Mouse (Mus musculus): ENCODE data around the gene Pcdh11x. TPM values are rescaled to one million over a fixed set of nuclear protein-coding genes. Genes with fewer than 3 reads are reported as not detected.
"Not testable (repeated sequence)": the region's sequence is repeated elsewhere in the genome, so short reads cannot be mapped to it uniquely, and the experiment has no call there.

The Pcdh11x gene
- polyA plus RNA-seq, 1 experiment from 2014 or later = 41.3 TPM

DNA sequence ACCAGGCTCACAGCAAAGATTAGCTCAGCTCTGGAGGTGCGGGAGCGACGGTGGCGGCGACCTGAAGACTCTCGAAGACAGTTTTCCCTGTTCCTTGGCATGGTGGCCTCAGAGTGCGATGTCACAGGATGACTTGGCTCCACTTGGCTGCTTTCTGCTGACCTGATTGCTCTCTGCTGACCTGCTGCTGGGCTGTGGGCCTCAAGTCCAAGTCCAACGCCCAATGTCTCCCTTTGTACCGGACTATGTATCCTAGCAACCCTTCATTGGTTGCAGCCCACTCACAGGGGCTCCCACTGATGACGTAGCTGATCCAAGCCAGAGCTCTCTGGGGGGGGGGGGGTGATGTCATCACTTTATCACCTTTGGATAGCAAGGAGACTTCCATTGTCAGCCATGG, 22.9 kb downstream of the Pcdh11x start, which contains the start of gene H2afb3:
TSS of gene H2afb3 (minus strand) at position 101 of the 400 bp plus-strand sequence.
- not testable (repeated sequence) for DNase-seq (ENCODE audit: low spot score); H3K27me3 ChIP-seq (ENCODE audit: control insufficient read depth, insufficient read depth, low read length); H3K9me3 ChIP-seq (ENCODE audit: control insufficient read depth, low read length); H3K36me3 ChIP-seq (replicated peaks; ENCODE audit: control insufficient read depth, insufficient read depth); H3K9ac ChIP-seq; ATAC-seq (ENCODE audit: low FRiP score); H3K4me1 ChIP-seq (replicated peaks; ENCODE audit: control insufficient read depth, insufficient read depth, low read length); H3K4me2 ChIP-seq (replicated peaks); H3K4me3 ChIP-seq (replicated peaks; ENCODE audit: low read length); H3K27ac ChIP-seq
- WGBS = 94% methylated on average over 5 of the region's 10 CpGs

DNA sequence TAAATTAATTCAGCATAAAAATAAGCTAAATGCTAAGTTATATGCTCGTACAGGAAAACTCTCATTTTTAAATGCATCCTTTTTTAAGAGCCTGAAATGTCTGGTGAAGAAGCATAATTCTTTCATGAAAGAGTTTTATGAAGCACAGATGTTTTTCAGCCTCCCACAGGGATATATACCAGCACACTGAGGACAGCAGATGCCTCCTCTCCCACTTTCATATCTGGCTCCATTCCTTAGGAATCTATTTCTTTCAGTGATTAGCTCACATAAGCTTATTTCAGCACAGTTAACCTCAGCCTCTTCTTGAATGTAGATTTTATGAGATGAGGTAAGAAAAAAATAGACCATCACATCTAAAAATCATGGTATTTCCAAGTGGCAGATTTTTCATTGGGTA, 176.2 kb downstream of the Pcdh11x start:
- 89% methylated on average over 1 of the region's 1 CpGs for WGBS
- DNase-seq (ENCODE audit: low spot score) (no peak), ATAC-seq (ENCODE audit: low FRiP score) (no peak)
- Histone ChIP-seq H3K9ac (no peak overlapping the region), H3K4me2 (replicated peaks) (no peak overlapping the region), H3K4me3 (replicated peaks; ENCODE audit: low read length) (no peak overlapping the region), H3K36me3 (replicated peaks; ENCODE audit: control insufficient read depth, insufficient read depth) (no peaks in the 10 kb centered on the region), H3K27me3 (ENCODE audit: control insufficient read depth, insufficient read depth, low read length) (no peaks in the 10 kb centered on the region), H3K27ac (no peak overlapping the region), H3K9me3 (ENCODE audit: control insufficient read depth, low read length) (no peaks in the 10 kb centered on the region), H3K4me1 (replicated peaks; ENCODE audit: control insufficient read depth, insufficient read depth, low read length) (no peaks in the 10 kb centered on the region)

DNA sequence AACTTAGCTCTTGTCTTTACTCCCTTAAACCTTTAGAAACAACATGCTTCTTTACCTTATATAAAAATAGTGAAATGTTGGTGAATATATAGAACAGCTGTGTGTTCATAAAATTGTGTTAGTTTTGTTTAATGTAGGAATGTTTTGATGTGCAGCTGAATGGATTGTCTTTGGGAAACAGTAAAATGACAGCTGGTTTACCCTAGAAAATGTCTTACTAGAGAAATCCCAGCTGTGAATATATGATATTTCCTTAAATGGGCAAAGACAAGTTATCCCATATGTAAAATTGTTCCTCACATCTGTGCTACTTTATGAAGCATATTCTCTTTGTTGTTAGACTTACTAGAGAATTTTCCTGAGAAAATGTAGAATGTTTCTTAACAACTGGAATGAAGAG, 196.4 kb downstream of the Pcdh11x start:
- Histone ChIP-seq H3K9me3 (ENCODE audit: control insufficient read depth, low read length) (no peaks in the 10 kb centered on the region), H3K36me3 (replicated peaks; ENCODE audit: control insufficient read depth, insufficient read depth) (no peaks in the 10 kb centered on the region), H3K27me3 (ENCODE audit: control insufficient read depth, insufficient read depth, low read length) (no peaks in the 10 kb centered on the region), H3K4me2 (replicated peaks) (no peak overlapping the region), H3K27ac (no peak overlapping the region), H3K4me3 (replicated peaks; ENCODE audit: low read length) (no peak overlapping the region), H3K9ac (no peak overlapping the region), H3K4me1 (replicated peaks; ENCODE audit: control insufficient read depth, insufficient read depth, low read length) (no peaks in the 10 kb centered on the region)
- DNase-seq (ENCODE audit: low spot score) = no peak
- no peak for ATAC-seq (ENCODE audit: low FRiP score)

DNA sequence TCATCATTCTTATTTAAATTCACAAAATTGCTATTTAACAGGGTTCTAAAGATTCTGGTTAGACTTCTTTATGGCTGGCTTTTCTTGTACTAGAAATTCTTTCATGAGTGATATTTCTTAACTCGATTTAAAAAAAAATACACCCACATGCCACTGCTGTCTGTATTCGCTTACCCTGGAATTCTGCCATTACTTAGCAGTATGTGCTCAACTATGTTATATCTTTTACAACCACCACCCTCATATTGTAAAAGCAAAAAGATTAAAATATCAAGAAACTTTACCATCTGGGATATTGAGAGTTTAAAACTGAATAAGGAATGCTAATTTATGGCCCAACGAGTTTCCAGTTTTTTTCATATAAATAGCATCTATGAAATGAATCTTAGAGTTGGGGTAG, 234.9 kb downstream of the Pcdh11x start:
- ATAC-seq (ENCODE audit: low FRiP score) (no peak), DNase-seq (ENCODE audit: low spot score) (no peak)
- Histone ChIP-seq H3K36me3 (replicated peaks; ENCODE audit: control insufficient read depth, insufficient read depth) (no peaks in the 10 kb centered on the region), H3K27ac (no peak overlapping the region), H3K4me2 (replicated peaks) (no peak overlapping the region), H3K9ac (no peak overlapping the region), H3K27me3 (ENCODE audit: control insufficient read depth, insufficient read depth, low read length) (no peaks in the 10 kb centered on the region), H3K4me3 (replicated peaks; ENCODE audit: low read length) (no peak overlapping the region), H3K9me3 (ENCODE audit: control insufficient read depth, low read length) (no peaks in the 10 kb centered on the region), H3K4me1 (replicated peaks; ENCODE audit: control insufficient read depth, insufficient read depth, low read length) (no peaks in the 10 kb centered on the region)
- 84% methylated on average over 3 of the region's 3 CpGs for WGBS

- H3K27ac ChIP-seq = no peak overlapping the region
- H3K9me3 ChIP-seq (ENCODE audit: control insufficient read depth, low read length) = no peaks in the 10 kb centered on the region
- H3K4me2 ChIP-seq (replicated peaks) = no peak overlapping the region
- H3K36me3 ChIP-seq (replicated peaks; ENCODE audit: control insufficient read depth, insufficient read depth) = no peaks in the 10 kb centered on the region
- no peak overlapping the region for H3K4me3 ChIP-seq (replicated peaks; ENCODE audit: low read length)
- 92% methylated on average over 1 of the region's 1 CpGs for WGBS
- ATAC-seq (ENCODE audit: low FRiP score) = no peak
- no peaks in the 10 kb centered on the region for H3K27me3 ChIP-seq (ENCODE audit: control insufficient read depth, insufficient read depth, low read length)
- DNase-seq (ENCODE audit: low spot score) = no peak
- no peaks in the 10 kb centered on the region for H3K4me1 ChIP-seq (replicated peaks; ENCODE audit: control insufficient read depth, insufficient read depth, low read length)
- no peak overlapping the region for H3K9ac ChIP-seq
Measured at GRCm38 (mm10) chrX:120599309-120599708, 309.2 kb downstream of the Pcdh11x start.

DNA sequence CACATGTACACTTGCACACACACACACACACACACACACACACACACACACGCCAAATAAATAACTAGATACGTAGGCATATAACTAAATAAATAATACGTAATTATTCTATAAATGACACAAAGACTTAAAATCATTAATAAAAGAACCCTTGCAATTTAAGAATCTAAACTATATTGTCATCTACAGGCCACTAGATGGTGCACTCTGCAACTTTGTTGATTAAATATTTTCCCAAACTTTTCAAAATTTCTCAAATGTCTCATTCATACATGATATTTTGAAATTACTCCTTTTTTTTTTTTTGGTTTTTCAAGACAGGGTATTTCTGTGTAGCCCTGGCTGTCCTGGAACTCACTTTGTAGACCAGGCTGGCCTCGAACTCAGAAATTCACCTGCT, 328.4 kb downstream of the Pcdh11x start:
- Histone ChIP-seq H3K4me2 (replicated peaks) (no peak overlapping the region), H3K36me3 (replicated peaks; ENCODE audit: control insufficient read depth, insufficient read depth) (no peaks in the 10 kb centered on the region), H3K27me3 (ENCODE audit: control insufficient read depth, insufficient read depth, low read length) (no peaks in the 10 kb centered on the region), H3K27ac (no peak overlapping the region), H3K9ac (no peak overlapping the region), H3K4me1 (replicated peaks; ENCODE audit: control insufficient read depth, insufficient read depth, low read length) (no peaks in the 10 kb centered on the region), H3K4me3 (replicated peaks; ENCODE audit: low read length) (no peak overlapping the region), H3K9me3 (ENCODE audit: control insufficient read depth, low read length) (no peaks in the 10 kb centered on the region)
- ATAC-seq (ENCODE audit: low FRiP score) (no peak), DNase-seq (ENCODE audit: low spot score) (no peak)
- 63% methylated on average over 4 of the region's 4 CpGs for WGBS

DNA sequence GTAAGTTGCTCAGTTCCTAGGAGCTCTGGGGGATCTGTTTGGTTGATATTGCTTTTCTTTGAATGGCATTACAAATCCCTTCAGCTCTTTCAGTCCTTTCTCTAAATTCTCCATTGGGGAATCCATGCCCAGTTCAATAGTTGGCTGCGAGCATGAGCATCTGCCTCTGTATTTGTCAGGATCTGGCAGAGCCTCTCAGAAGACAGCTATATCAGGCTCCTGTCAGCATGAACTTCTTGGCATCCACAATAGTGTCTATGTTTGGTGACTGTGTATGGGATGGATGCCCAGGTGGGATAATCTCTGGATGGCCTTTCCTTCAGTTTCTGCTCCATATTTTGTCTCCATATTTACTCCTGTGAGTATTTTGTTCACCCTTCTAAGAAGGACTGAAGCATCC, 380.2 kb downstream of the Pcdh11x start:
- 93% methylated on average over 1 of the region's 1 CpGs for WGBS
- not testable (repeated sequence) for H3K4me1 ChIP-seq (replicated peaks; ENCODE audit: control insufficient read depth, insufficient read depth, low read length); ATAC-seq (ENCODE audit: low FRiP score); H3K9me3 ChIP-seq (ENCODE audit: control insufficient read depth, low read length); H3K4me2 ChIP-seq (replicated peaks); H3K36me3 ChIP-seq (replicated peaks; ENCODE audit: control insufficient read depth, insufficient read depth); H3K9ac ChIP-seq; H3K4me3 ChIP-seq (replicated peaks; ENCODE audit: low read length); H3K27me3 ChIP-seq (ENCODE audit: control insufficient read depth, insufficient read depth, low read length); DNase-seq (ENCODE audit: low spot score); H3K27ac ChIP-seq

DNA sequence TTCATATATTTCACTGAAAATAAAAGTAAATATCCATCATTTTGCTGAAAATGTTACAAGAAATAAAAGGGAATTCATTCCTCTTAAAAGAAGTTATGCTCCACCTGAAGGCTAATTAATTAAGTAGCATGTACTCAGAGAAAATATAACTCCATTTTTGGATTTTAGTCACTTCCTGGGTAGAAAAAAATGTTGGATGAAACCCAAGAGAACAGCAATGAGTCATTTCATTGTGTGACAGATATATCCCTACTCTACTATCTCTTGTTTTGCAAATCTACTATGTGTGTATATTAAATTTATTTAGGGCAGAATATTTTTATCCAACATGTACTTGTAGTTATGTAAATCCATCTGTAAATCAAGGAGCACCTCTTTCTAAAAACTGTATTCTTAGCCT, 444.1 kb downstream of the Pcdh11x start:
- Histone ChIP-seq H3K9me3 (ENCODE audit: control insufficient read depth, low read length) (no peaks in the 10 kb centered on the region), H3K27me3 (ENCODE audit: control insufficient read depth, insufficient read depth, low read length) (no peaks in the 10 kb centered on the region), H3K36me3 (replicated peaks; ENCODE audit: control insufficient read depth, insufficient read depth) (no peaks in the 10 kb centered on the region), H3K4me2 (replicated peaks) (no peak overlapping the region), H3K27ac (no peak overlapping the region), H3K4me1 (replicated peaks; ENCODE audit: control insufficient read depth, insufficient read depth, low read length) (no peaks in the 10 kb centered on the region), H3K9ac (no peak overlapping the region), H3K4me3 (replicated peaks; ENCODE audit: low read length) (no peak overlapping the region)
- no peak for ATAC-seq (ENCODE audit: low FRiP score)
- no peak for DNase-seq (ENCODE audit: low spot score)

GRCm38 (mm10) chrX:120735792-120736191, 445.7 kb downstream of the Pcdh11x start:
- ATAC-seq (ENCODE audit: low FRiP score) (no peak), DNase-seq (ENCODE audit: low spot score) (no peak)
- no peak overlapping the region for H3K4me3 ChIP-seq (replicated peaks; ENCODE audit: low read length)

DNA sequence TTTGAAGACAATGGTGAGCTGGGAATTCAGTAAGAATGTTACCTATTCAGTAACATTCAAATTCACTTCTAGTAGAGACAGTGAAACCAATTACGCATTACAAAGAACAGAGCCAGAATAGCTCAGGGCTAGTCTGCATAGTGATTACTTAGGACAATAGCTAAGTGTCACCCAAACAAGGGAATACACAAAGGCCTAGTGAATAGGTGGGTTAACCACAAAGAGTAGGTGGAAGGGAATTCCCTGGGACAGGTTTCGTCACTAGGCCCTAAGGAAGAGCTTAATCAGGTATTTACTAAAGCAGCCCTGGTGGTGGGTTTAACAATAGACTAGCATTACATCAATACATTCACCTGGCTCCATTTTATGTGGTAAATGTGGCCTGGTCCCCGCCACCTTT, 654.5 kb downstream of the Pcdh11x start:
- DNase-seq (ENCODE audit: low spot score) (no peak), ATAC-seq (ENCODE audit: low FRiP score) (no peak)
- no peaks in the 10 kb centered on the region for H3K4me1 ChIP-seq (replicated peaks; ENCODE audit: control insufficient read depth, insufficient read depth, low read length)
- H3K9ac ChIP-seq = no peak overlapping the region
- no peak overlapping the region for H3K27ac ChIP-seq
- H3K36me3 ChIP-seq (replicated peaks; ENCODE audit: control insufficient read depth, insufficient read depth) = no peaks in the 10 kb centered on the region
- H3K27me3 ChIP-seq (ENCODE audit: control insufficient read depth, insufficient read depth, low read length) = no peaks in the 10 kb centered on the region
- WGBS = 83% methylated on average over 3 of the region's 3 CpGs
- H3K4me2 ChIP-seq (replicated peaks) = no peak overlapping the region
- H3K9me3 ChIP-seq (ENCODE audit: control insufficient read depth, low read length) = no peaks in the 10 kb centered on the region
- no peak overlapping the region for H3K4me3 ChIP-seq (replicated peaks; ENCODE audit: low read length)

More at GRCm38 (mm10) chrX:120735792-120736191, 445.7 kb downstream of the Pcdh11x start:
- 30% methylated on average over 1 of the region's 1 CpGs for WGBS
- Histone ChIP-seq H3K36me3 (replicated peaks; ENCODE audit: control insufficient read depth, insufficient read depth) (no peaks in the 10 kb centered on the region), H3K4me2 (replicated peaks) (no peak overlapping the region), H3K27ac (no peak overlapping the region), H3K9ac (no peak overlapping the region), H3K9me3 (ENCODE audit: control insufficient read depth, low read length) (no peaks in the 10 kb centered on the region), H3K4me1 (replicated peaks; ENCODE audit: control insufficient read depth, insufficient read depth, low read length) (no peaks in the 10 kb centered on the region), H3K27me3 (ENCODE audit: control insufficient read depth, insufficient read depth, low read length) (no peaks in the 10 kb centered on the region)
